28 mouse cellular contexts compared by ENCODE assay signal in genomic region chr19:58600381-58600780, GRCm38 (mm10). TPM values are rescaled to one million over a fixed set of nuclear protein-coding genes. Genes with fewer than 3 reads are reported as not detected.
"Had no signal": no experiment of that assay in that cellular context is flagged by ENCODE, and none has a peak within 500 bp of the region (broad histone marks: within the 10 kb centered on the region; RNA-seq: fewer than 3 reads in every experiment).

No protein-coding gene starts in this region.

- H3K4me3 ChIP-seq: layer of hippocampus, adult 2 months; left cerebral cortex, adult 2 months; limb, embryonic 13.5 days; lung, embryonic 15.5 days; megakaryocyte, embryonic 14.5 days; midbrain, embryonic 10.5 days; midbrain, embryonic 13.5 days; myocyte; neural tube, embryonic 13.5 days; stomach, embryonic 15.5 days had no signal

- H3K9me3 ChIP-seq: lung, embryonic 15.5 days; midbrain, embryonic 13.5 days; neural tube, embryonic 13.5 days; stomach, embryonic 15.5 days had no signal

- H3K27me3 ChIP-seq: limb, embryonic 13.5 days; lung, embryonic 15.5 days; megakaryocyte, embryonic 14.5 days; midbrain, embryonic 13.5 days; neural tube, embryonic 13.5 days; stomach, embryonic 15.5 days had no signal

- ATAC-seq: midbrain, embryonic 13.5 days; midbrain, embryonic 16.5 days had no signal

- DNase-seq: kidney, adult 2 months; kidney, postnatal 25 days; layer of hippocampus, adult 9-11 months; layer of hippocampus, postnatal 36 days; lung, adult 18-20 months; lung, postnatal 10 days; lung, postnatal 36 days; retina, postnatal 1 day; right cerebral cortex, postnatal 25 days; spleen, adult 18-20 months; thymus, postnatal 25 days had no signal

- H3K36me3 ChIP-seq: limb, embryonic 13.5 days; lung, embryonic 15.5 days; midbrain, embryonic 10.5 days; midbrain, embryonic 13.5 days; neural tube, embryonic 13.5 days; stomach, embryonic 15.5 days had no signal

- H3K27ac ChIP-seq: kidney, postnatal 0 days; layer of hippocampus, adult 2 months; left cerebral cortex, adult 2 months; limb, embryonic 13.5 days; liver, embryonic 14.5 days; lung, embryonic 15.5 days; midbrain, embryonic 10.5 days; midbrain, embryonic 13.5 days; neural tube, embryonic 13.5 days; stomach, embryonic 15.5 days had no signal

- H3K9ac ChIP-seq: limb, embryonic 13.5 days; liver, embryonic 14.5 days; lung, embryonic 15.5 days; midbrain, embryonic 13.5 days; neural tube, embryonic 13.5 days; stomach, embryonic 15.5 days had no signal

- H3K4me1 ChIP-seq: lung, embryonic 15.5 days; megakaryocyte, embryonic 14.5 days; midbrain, embryonic 10.5 days; midbrain, embryonic 13.5 days; neural tube, embryonic 13.5 days; stomach, embryonic 15.5 days had no signal

- H3K4me2 ChIP-seq: limb, embryonic 13.5 days; liver, embryonic 11.5 days; lung, embryonic 15.5 days; midbrain, embryonic 13.5 days; neural tube, embryonic 13.5 days; stomach, embryonic 15.5 days had no signal

RNA-seq across cellular contexts. Expression of gene Pnlip, which starts 51.9 kb away (rescaled TPM):
- total RNA-seq: monocyte, adult 5-6 weeks; neutrophil, adult 5-6 weeks had no signal
- polyA plus RNA-seq: kidney, adult 2 months; kidney, embryonic 14.5 days; kidney, postnatal 0 days; limb, embryonic 13.5 days; liver, embryonic 14.5 days; lung, embryonic 15.5 days; midbrain, embryonic 10.5 days; midbrain, embryonic 13.5 days; myocyte had no signal
